In genomic region chr19:53216761-53217538, GRCm38 (mm10) we compare ENCODE assay signal across 10 mouse cellular contexts.
DNase-seq lines count a peak whose midpoint lies in the region; ATAC-seq and TF ChIP-seq lines count a peak whose summit lies in the region.
"Had no signal": no experiment of that assay in that cellular context is flagged by ENCODE, and none has a peak within 500 bp of the region (broad histone marks: within the 10 kb centered on the region; RNA-seq: fewer than 3 reads in every experiment).

No protein-coding gene starts in this region.

- no peaks in the 10 kb centered on the region for H3K27me3 ChIP-seq in liver, postnatal 0 days (ENCODE audit: insufficient read depth, low read length)
- H3K27me3 ChIP-seq in liver, embryonic 12.5 days (replicated peaks), result no peaks in the 10 kb centered on the region
- H3K27me3 ChIP-seq in E14TG2a.4 (ENCODE audit: insufficient read depth, low read length), result no peaks in the 10 kb centered on the region
- no peaks in the 10 kb centered on the region for H3K27me3 ChIP-seq in small intestine, adult 2 months (ENCODE audit: control insufficient read depth, insufficient read depth, low read length)

- no peak for TF ChIP-seq CTCF in liver, postnatal 0 days (IDR thresholded peaks at IDR 0.05; ENCODE audit: low read depth)
- no peak for TF ChIP-seq CTCF in E14TG2a.4 (conservative IDR thresholded peaks at IDR 0.05; ENCODE audit: low read length)
- no peak for TF ChIP-seq CTCF in bone marrow, adult 2 months (IDR thresholded peaks at IDR 0.05; ENCODE audit: control insufficient read depth, insufficient read depth, low read length)
- no peak for TF ChIP-seq CTCF in small intestine, adult 2 months (IDR thresholded peaks at IDR 0.05; ENCODE audit: extremely low read depth, insufficient read length, insufficient replicate concordance, low read depth, low read length)

- H3K4me3 ChIP-seq in liver, postnatal 0 days (ENCODE audit: low read depth, low read length), result no peak overlapping the region
- no peak overlapping the region for H3K4me3 ChIP-seq in liver, embryonic 12.5 days
- H3K4me3 ChIP-seq in E14TG2a.4 (replicated peaks; ENCODE audit: low read length), result peak overlapping the region; percentile 46; the same call in 1 of the 2 replicates
- peak overlapping the region; percentile 8 for H3K4me3 ChIP-seq in bone marrow, adult 2 months (replicated peaks; ENCODE audit: control insufficient read depth, low read depth, low read length)
- 0 out of 2 replicates have a peak overlapping the region, but pooled peaks have one; percentile 4 for H3K4me3 ChIP-seq in small intestine, adult 2 months (ENCODE audit: low read depth, low read length)

- H3K36me3 ChIP-seq in liver, postnatal 0 days (replicated peaks; ENCODE audit: insufficient read depth, low read length), result peaks cover 20% of the 10 kb centered on the region
- peaks cover 33% of the 10 kb centered on the region for H3K36me3 ChIP-seq in liver, embryonic 12.5 days
- H3K36me3 ChIP-seq in E14TG2a.4 (ENCODE audit: insufficient read depth, low read length), result peaks cover 11% of the 10 kb centered on the region
- H3K36me3 ChIP-seq in small intestine, adult 2 months (ENCODE audit: control insufficient read depth, insufficient read depth, low read length), result peaks cover 21% of the 10 kb centered on the region

- H3K9ac ChIP-seq in liver, postnatal 0 days (replicated peaks), result no peak overlapping the region
- no peak overlapping the region for H3K9ac ChIP-seq in liver, embryonic 12.5 days

- ATAC-seq in liver, postnatal 0 days, result no peak
- no peak for ATAC-seq in liver, embryonic 12.5 days

- peak overlapping the region; percentile 33 for H3K4me2 ChIP-seq in liver, postnatal 0 days (ENCODE audit: low read depth, low read length)
- H3K4me2 ChIP-seq in liver, embryonic 12.5 days, result no peak overlapping the region

- WGBS in liver, postnatal 0 days (ENCODE audit: insufficient replicate concordance), result 59% methylated on average over 18 of the region's 18 CpGs
- 68% methylated on average over 18 of the region's 18 CpGs for WGBS in liver, embryonic 12.5 days (ENCODE audit: insufficient replicate concordance)
- 33% methylated on average over 18 of the region's 18 CpGs for WGBS in bone marrow, adult 2 months
- 79% methylated on average over 18 of the region's 18 CpGs for WGBS in small intestine, adult 2 months

- H3K27ac ChIP-seq in liver, postnatal 0 days (ENCODE audit: low read depth), result peak overlapping the region; percentile 16; the same call in 1 of the 2 replicates
- H3K27ac ChIP-seq in liver, embryonic 12.5 days, result no peak overlapping the region
- H3K27ac ChIP-seq in bone marrow, adult 2 months (ENCODE audit: control insufficient read depth, insufficient read depth, low read depth, low read length, poor library complexity), result peak overlapping the region; percentile 1; the same call in 1 of the 2 replicates
- H3K27ac ChIP-seq in small intestine, adult 2 months (ENCODE audit: insufficient read depth, low read depth, low read length), result no peak overlapping the region

- peaks cover 5% of the 10 kb centered on the region; the same call in 1 of the 2 replicates for H3K4me1 ChIP-seq in liver, postnatal 0 days (ENCODE audit: insufficient read depth)
- peaks cover 14% of the 10 kb centered on the region for H3K4me1 ChIP-seq in liver, embryonic 12.5 days
- H3K4me1 ChIP-seq in E14TG2a.4 (replicated peaks; ENCODE audit: low read depth, low read length), result peaks cover 12% of the 10 kb centered on the region
- H3K4me1 ChIP-seq in bone marrow, adult 2 months (ENCODE audit: control insufficient read depth, insufficient read depth, low read length), result peaks cover 10% of the 10 kb centered on the region; the same call in 1 of the 2 replicates
- no peaks in the 10 kb centered on the region for H3K4me1 ChIP-seq in small intestine, adult 2 months (ENCODE audit: control insufficient read depth, insufficient read depth, insufficient read length, low read length)

- no peak for TF ChIP-seq POLR2A in bone marrow, adult 2 months (IDR thresholded peaks at IDR 0.05; ENCODE audit: borderline replicate concordance, control insufficient read depth, low read depth, low read length)
- no peak for TF ChIP-seq POLR2A in small intestine, adult 2 months (IDR thresholded peaks at IDR 0.05; ENCODE audit: low read depth, low read length)

- DNase-seq in liver, postnatal 0 days, result no peak
- DNase-seq in frontal cortex, adult 2 months (ENCODE audit: extremely low spot score in 1 of 2, low spot score in 1 of 2), result no peak
- DNase-seq in kidney, adult 11 months, result no peak
- DNase-seq: cerebellum, adult 18-20 months; kidney, adult 18-20 months; lung, adult 2 months had no signal

- H3K9me3 ChIP-seq in liver, postnatal 0 days (ENCODE audit: low read length), result no peaks in the 10 kb centered on the region
- no peaks in the 10 kb centered on the region for H3K9me3 ChIP-seq in liver, embryonic 12.5 days (replicated peaks)
- no peaks in the 10 kb centered on the region for H3K9me3 ChIP-seq in E14TG2a.4 (ENCODE audit: low read length)

- TF ChIP-seq EP300 in liver, postnatal 0 days (IDR thresholded peaks at IDR 0.05; ENCODE audit: low read depth), result no peak

Comparison
In these comparisons a context has a peak if more than half of its experiments do, and no peak if none do; other contexts are left out.
1. H3K27ac ChIP-seq: peak in liver, postnatal 0 days (single experiment) and bone marrow, adult 2 months (single experiment); none in liver, embryonic 12.5 days (single experiment) and small intestine, adult 2 months (single experiment).
2. H3K4me3 ChIP-seq: peak in E14TG2a.4 (single experiment), bone marrow, adult 2 months (single experiment) and small intestine, adult 2 months (single experiment); none in liver, postnatal 0 days (single experiment) and liver, embryonic 12.5 days (single experiment).